Mouse (Mus musculus): ENCODE measurements around the gene Tnrc6a. TPM values are rescaled to one million over a fixed set of nuclear protein-coding genes. Genes with fewer than 3 reads are reported as not detected.

The Tnrc6a gene
- polyA plus RNA-seq, 2 experiments from 2014 or later: 41.1 to 119 TPM

GRCm38 (mm10) chr7:123193201-123193600 is 69.5 kb downstream of the Tnrc6a start:
- ATAC-seq: no peak

GRCm38 (mm10) chr7:123194696-123195095 is 71.0 kb downstream of the Tnrc6a start:
- ATAC-seq: no peak

GRCm38 (mm10) chr7:123196432-123196831 is 72.7 kb downstream of the Tnrc6a start:
- no peak for ATAC-seq

GRCm38 (mm10) chr7:123198695-123199094 is 75.0 kb downstream of the Tnrc6a start:
- peak; percentile 43 for ATAC-seq

GRCm38 (mm10) chr7:123199151-123199550 is 75.5 kb downstream of the Tnrc6a start:
- no peak for ATAC-seq

- no peak for ATAC-seq
These were observed 76.0 kb downstream of the Tnrc6a start for GRCm38 (mm10) chr7:123199656-123200206.

- no peak for ATAC-seq
These were observed 77.0 kb downstream of the Tnrc6a start for GRCm38 (mm10) chr7:123200722-123201121.

GRCm38 (mm10) chr7:123205261-123205660 is 81.6 kb downstream of the Tnrc6a start:
- ATAC-seq: peak; percentile 40

- no peak for ATAC-seq
These were observed 83.9 kb downstream of the Tnrc6a start for GRCm38 (mm10) chr7:123207561-123207960.

- ATAC-seq: no peak
These were observed 86.2 kb downstream of the Tnrc6a start for GRCm38 (mm10) chr7:123209864-123210263.

- no peak for ATAC-seq
These were observed 87.8 kb downstream of the Tnrc6a start for GRCm38 (mm10) chr7:123211461-123211860.

GRCm38 (mm10) chr7:123212316-123212715 is 88.6 kb downstream of the Tnrc6a start:
- ATAC-seq: no peak

- ATAC-seq: no peak
These were observed 90.8 kb downstream of the Tnrc6a start, which contains the start of gene Slc5a11 for GRCm38 (mm10) chr7:123214365-123215075. TSS of gene Slc5a11 (plus strand) at chr7:123214780.

GRCm38 (mm10) chr7:123215138-123215537 is 91.5 kb downstream of the Tnrc6a start:
- no peak for ATAC-seq

- peak; percentile 44 for ATAC-seq
These were observed 94.0 kb downstream of the Tnrc6a start for GRCm38 (mm10) chr7:123217448-123218354.

- ATAC-seq: no peak
These were observed 94.9 kb downstream of the Tnrc6a start for GRCm38 (mm10) chr7:123218620-123219019.

- peak; percentile 80 for ATAC-seq
These were observed 96.3 kb downstream of the Tnrc6a start for GRCm38 (mm10) chr7:123219781-123220632.

GRCm38 (mm10) chr7:123220633-123220942 is 96.9 kb downstream of the Tnrc6a start:
- ATAC-seq: no peak

GRCm38 (mm10) chr7:123224076-123224475 is 100.4 kb downstream of the Tnrc6a start:
- no peak for ATAC-seq

GRCm38 (mm10) chr7:123225159-123225558 is 101.5 kb downstream of the Tnrc6a start:
- no peak for ATAC-seq

GRCm38 (mm10) chr7:123235449-123235848 is 111.8 kb downstream of the Tnrc6a start:
- ATAC-seq: no peak

- ATAC-seq: no peak
These were observed 114.9 kb downstream of the Tnrc6a start for GRCm38 (mm10) chr7:123238621-123239020.
